Mouse (Mus musculus): ENCODE results near the gene Dlg2. TPM values are rescaled to one million over a fixed set of nuclear protein-coding genes. Genes with fewer than 3 reads are reported as not detected.

The Dlg2 gene
- polyA plus RNA-seq, 1 experiment = 38.6 TPM

DNA sequence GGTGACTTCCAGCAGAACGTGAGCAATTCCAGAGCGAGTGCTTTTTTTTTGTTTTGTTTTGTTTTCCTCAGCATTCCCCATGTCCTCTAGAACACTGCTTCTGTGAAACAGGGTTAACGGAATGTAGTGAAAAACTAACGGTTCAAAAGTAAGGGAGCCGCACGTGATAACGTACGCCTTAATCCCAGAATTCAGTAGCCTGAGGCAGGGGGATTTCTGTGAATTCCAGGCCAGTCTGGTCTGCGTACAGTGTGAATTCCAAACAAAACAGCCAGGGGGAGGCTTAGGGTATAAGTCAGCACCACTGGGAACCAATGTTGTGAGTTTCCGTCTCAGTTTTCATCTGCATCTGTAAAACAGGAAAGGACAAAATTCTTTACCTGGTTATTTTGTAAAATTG is 19.0 kb upstream of the Dlg2 start:
- no peak for TF ChIP-seq POLR2A (IDR thresholded peaks at IDR 0.05; ENCODE audit: borderline replicate concordance, extremely low read depth, insufficient read depth, insufficient read length, poor library complexity, severe bottlenecking)
- peak; percentile 21; the same call in 1 of the 2 replicates for TF ChIP-seq CTCF (IDR thresholded peaks at IDR 0.05; ENCODE audit: borderline replicate concordance, extremely low read depth, insufficient read depth, insufficient read length)
- peak; percentile 66 for DNase-seq (ENCODE audit: low read depth)

DNA sequence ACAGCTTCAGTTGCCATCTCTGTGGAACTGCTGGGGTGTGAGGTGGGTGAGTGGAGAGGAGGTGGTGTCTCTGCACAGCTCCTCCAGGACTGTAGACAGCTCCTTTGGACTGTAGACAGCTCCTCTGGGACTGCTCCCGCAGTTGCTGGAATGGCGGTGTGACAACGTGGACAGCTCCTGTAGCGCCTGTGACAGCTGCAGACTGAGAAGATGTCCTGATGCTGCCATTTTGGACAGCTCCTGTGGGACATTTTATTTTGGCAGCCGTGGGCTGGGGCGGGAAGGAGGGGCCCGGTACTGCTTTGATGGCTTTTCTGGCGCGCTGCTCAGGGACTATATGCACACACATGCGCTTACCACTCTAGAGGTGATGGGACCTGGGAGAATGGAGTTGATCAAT is 16.1 kb upstream of the Dlg2 start:
- TF ChIP-seq CTCF (IDR thresholded peaks at IDR 0.05; ENCODE audit: borderline replicate concordance, extremely low read depth, insufficient read depth, insufficient read length) (no peak), POLR2A (IDR thresholded peaks at IDR 0.05; ENCODE audit: borderline replicate concordance, extremely low read depth, insufficient read depth, insufficient read length, poor library complexity, severe bottlenecking) (no peak)
- no peak for DNase-seq (ENCODE audit: low read depth)

DNA sequence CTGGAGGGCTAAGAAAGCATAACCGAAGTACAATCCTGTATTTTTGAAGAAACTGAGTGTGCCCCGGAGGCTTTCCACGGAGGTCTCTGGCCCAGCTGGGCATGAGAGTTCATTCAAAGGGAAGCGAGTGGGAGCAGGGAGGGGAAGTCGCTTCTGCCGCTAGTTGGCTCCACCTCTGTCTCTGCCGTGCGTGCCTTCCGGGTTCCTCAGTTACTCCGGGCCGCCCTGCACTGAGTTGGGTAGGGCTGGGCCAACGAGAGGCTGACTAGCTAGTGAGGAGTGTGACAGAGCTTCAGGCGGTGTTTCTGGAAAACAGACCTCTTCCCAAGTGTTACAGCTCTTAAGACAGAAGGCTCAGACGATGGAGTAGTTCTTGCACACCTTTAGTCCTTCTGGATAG is 15.5 kb upstream of the Dlg2 start:
- DNase-seq (ENCODE audit: low read depth) = no peak
- TF ChIP-seq CTCF (IDR thresholded peaks at IDR 0.05; ENCODE audit: borderline replicate concordance, extremely low read depth, insufficient read depth, insufficient read length) (peak; percentile 32; the same call in 1 of the 2 replicates), POLR2A (IDR thresholded peaks at IDR 0.05; ENCODE audit: borderline replicate concordance, extremely low read depth, insufficient read depth, insufficient read length, poor library complexity, severe bottlenecking) (no peak)

DNA sequence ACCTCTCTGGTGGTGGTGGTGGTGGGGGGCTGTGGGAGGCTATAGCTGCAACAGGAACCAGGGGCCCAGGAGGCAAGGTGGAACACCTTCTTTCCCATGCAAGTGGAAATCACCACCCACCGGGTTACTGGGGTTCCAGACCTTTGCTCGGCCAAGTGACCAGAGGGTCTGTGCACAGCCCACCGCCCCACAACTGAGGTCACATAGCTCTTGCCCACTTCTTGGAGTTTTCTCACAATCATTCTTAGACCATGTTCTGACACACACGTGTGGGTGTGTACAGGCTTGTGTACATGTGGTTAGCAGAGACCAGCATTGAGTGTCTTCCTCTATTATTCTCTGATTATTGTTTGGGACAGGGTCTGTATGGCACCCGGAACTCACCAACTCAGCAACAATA is 15.0 kb upstream of the Dlg2 start:
- TF ChIP-seq CTCF (IDR thresholded peaks at IDR 0.05; ENCODE audit: borderline replicate concordance, extremely low read depth, insufficient read depth, insufficient read length) = no peak
- no peak for TF ChIP-seq POLR2A (IDR thresholded peaks at IDR 0.05; ENCODE audit: borderline replicate concordance, extremely low read depth, insufficient read depth, insufficient read length, poor library complexity, severe bottlenecking)
- DNase-seq (ENCODE audit: low read depth) = no peak

DNA sequence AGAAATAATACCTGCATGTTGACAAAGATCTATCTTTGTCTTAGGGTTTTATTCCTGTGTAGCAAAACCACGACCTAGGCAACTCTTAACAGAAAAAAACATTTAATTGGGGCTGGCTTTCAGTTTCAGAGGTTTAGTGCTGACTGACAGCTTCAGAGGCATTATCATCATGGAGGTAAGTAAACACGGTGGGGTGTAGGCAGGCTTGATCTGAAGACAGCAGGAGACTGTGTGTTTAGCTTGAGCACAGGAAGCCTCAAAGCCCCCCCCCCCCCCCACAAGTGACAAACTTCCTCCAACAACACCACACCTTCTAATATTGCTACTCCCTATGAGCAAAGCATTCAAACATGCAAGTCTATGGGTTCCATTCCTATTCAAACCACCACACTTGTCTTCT is 3.0 kb upstream of the Dlg2 start:
- no peak for DNase-seq (ENCODE audit: low read depth)
- TF ChIP-seq POLR2A (IDR thresholded peaks at IDR 0.05; ENCODE audit: borderline replicate concordance, extremely low read depth, insufficient read depth, insufficient read length, poor library complexity, severe bottlenecking) = no peak

DNA sequence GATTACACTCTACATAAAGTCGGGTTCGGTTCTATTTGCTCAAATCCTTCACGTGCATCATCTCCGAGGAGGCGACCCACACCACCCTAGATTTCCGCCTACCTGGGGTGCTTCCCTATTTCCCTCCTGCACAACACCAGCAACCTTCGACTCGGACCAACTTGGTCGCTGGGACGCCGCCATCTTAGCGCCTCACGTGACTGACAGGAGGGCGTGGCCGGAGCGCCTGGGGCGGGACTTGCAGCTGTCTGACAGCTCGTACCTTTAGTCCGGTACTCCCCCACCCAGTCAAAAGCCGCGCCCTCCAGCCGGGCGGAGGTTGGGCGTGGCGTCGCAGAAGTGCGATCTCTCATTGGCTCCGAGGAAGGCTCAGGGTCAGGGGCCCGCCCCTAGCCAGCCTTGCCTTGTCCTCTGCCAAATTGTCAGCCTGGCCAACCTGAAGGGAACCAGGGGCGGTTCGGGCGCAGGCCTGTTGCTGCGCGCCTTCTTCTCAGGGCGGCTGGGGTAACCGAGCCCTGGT is 619 bp upstream of the Dlg2 start, which contains the start of gene Tmem126b:
Tmem126b (minus strand) TSS at position 209 of the 520 bp plus-strand sequence.
- DNase-seq (ENCODE audit: low read depth) = peak; percentile 99
- TF ChIP-seq POLR2A (IDR thresholded peaks at IDR 0.05; ENCODE audit: borderline replicate concordance, extremely low read depth, insufficient read depth, insufficient read length, poor library complexity, severe bottlenecking) = peak; percentile 57; the same call in 1 of the 2 replicates
- TF ChIP-seq CTCF (IDR thresholded peaks at IDR 0.05; ENCODE audit: borderline replicate concordance, extremely low read depth, insufficient read depth, insufficient read length) = no peak

DNA sequence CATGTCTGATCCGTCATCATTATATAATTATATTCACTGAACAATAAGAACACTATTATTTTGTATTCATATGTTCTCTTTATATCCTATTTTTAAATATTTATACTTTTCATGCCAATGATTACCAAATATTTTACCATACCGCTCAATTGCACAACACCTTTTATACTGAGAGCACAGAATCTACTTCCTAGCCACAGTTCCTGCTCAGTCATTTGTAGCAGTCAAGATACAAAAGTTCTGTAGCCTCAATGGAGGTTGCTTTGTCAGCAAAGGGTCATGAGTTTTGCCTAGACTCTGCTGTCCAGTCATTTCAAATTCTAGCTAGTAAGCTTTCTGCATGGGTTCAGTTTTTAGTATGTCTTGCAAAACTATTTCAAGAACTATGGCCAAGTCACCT is 6.1 kb downstream of the Dlg2 start:
- no peak for TF ChIP-seq CTCF (IDR thresholded peaks at IDR 0.05; ENCODE audit: borderline replicate concordance, extremely low read depth, insufficient read depth, insufficient read length)
- TF ChIP-seq POLR2A (IDR thresholded peaks at IDR 0.05; ENCODE audit: borderline replicate concordance, extremely low read depth, insufficient read depth, insufficient read length, poor library complexity, severe bottlenecking) = no peak
- DNase-seq (ENCODE audit: low read depth) = no peak

DNA sequence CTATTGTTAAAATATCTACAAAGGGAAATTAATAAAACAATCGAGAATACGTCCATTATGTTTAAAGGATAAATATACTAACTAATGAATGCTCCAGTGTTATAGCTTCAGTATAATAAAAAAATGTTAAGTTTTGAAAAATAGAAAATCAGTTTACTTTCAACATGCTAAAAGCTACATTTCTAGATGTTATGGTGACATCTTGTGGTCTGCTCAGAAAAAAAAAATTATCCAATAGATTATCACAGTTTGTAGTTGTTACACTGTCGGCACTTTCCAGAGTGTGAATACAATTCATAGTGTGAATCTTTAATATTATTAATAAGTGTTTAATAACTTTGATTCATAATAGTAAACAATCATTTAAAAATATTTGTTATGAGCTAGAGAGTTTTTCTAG is 31.7 kb downstream of the Dlg2 start:
- DNase-seq (ENCODE audit: low read depth) = peak; percentile 40
- no peak for TF ChIP-seq POLR2A (IDR thresholded peaks at IDR 0.05; ENCODE audit: borderline replicate concordance, extremely low read depth, insufficient read depth, insufficient read length, poor library complexity, severe bottlenecking)
- no peak for TF ChIP-seq CTCF (IDR thresholded peaks at IDR 0.05; ENCODE audit: borderline replicate concordance, extremely low read depth, insufficient read depth, insufficient read length)

DNA sequence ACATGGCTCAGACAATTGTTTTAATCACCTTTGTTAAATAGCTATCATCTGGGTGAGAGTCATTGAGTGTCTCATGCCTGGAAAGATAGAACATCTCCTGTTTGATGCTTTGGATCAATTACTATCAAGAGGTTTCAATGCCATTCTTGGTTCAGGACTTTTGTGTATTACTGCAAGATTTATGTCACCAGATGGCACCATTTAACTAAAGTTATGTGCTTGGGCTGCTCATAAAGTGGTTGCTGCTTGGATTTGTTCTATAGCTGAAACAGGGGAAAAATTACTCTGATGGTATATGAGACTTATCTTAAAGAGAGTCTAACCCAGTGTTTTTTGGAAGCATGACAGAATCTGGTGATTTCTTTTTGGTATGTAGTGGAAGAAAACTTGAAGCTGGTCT is 35.8 kb downstream of the Dlg2 start:
- DNase-seq (ENCODE audit: low read depth) = peak; percentile 79
- TF ChIP-seq CTCF (IDR thresholded peaks at IDR 0.05; ENCODE audit: borderline replicate concordance, extremely low read depth, insufficient read depth, insufficient read length) (no peak), POLR2A (IDR thresholded peaks at IDR 0.05; ENCODE audit: borderline replicate concordance, extremely low read depth, insufficient read depth, insufficient read length, poor library complexity, severe bottlenecking) (no peak)

DNA sequence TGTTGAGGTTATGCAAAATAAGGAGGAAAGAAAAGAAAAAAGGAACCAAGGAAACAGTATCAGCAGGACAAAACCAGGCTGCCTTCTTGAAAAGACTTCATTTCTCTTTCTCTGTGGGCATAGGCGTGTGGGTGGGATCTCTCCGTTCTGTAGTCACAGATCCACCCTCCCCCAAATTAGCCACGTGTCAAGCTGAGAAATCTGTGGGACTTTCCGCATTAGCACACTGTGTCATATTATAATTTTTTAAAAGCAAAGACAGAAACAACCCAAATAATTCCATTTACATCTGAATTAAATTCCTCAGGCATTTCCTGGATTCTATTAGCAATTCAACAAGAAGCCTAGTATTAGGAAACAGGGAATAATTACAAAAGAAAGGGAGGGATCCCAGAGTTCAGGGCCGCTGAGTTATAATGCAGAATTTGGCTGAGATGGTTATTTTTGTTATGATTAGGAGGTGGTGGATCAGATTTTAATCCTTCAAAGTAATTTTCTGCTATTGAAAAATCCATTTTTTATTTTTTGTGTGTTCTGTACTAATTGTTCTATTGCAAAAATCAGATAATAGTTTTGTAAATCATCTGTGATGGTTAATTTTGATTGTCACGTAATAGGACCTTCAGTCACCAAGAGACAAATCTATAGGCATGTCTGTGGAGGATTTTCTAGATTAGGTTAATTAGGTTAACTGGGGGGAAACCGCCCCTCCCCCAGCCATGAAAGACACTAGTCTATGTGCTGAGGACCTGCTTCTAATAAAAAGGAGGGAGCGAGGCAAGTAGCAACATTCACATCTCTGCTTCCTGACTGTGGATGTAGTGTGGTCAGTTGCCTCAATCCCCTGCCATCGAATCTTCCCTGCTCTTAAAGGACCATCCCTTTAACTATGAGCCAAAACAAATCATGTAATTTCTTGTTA is 63.3 kb downstream of the Dlg2 start:
- no peak for TF ChIP-seq CTCF (IDR thresholded peaks at IDR 0.05; ENCODE audit: borderline replicate concordance, extremely low read depth, insufficient read depth, insufficient read length)
- TF ChIP-seq POLR2A (IDR thresholded peaks at IDR 0.05; ENCODE audit: borderline replicate concordance, extremely low read depth, insufficient read depth, insufficient read length, poor library complexity, severe bottlenecking) = no peak
- DNase-seq (ENCODE audit: low read depth) = peak; percentile 62

DNA sequence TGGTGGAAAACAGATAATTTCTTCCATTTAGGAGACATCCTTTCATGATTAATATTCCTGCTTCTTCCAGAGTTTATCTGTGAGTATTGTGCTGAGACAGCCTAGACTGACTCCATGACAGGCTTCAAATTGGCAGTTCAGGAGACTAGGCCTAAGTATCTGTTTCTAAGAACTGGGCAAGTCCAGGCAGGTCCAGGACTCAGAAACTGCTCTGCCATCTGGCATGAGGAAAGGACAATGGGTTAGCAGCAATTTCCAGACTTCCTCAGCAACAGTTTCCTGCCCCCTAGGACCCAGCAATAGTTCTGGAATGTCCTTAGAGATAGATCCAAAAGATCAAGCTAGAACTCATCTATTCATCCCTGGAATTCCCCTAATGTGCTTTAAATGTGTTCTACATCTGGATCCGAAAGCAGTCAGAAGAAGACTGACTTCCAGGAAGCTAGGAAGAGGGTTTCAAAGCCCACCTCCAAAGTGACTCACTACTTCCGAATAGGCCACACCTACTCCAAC is 64.4 kb downstream of the Dlg2 start:
- no peak for DNase-seq (ENCODE audit: low read depth)
- no peak for TF ChIP-seq POLR2A (IDR thresholded peaks at IDR 0.05; ENCODE audit: borderline replicate concordance, extremely low read depth, insufficient read depth, insufficient read length, poor library complexity, severe bottlenecking)
- no peak for TF ChIP-seq CTCF (IDR thresholded peaks at IDR 0.05; ENCODE audit: borderline replicate concordance, extremely low read depth, insufficient read depth, insufficient read length)

Measured in brain, embryonic 14.5 days (tissue).